Comparison of ENCODE assay signal across 29 mouse cellular contexts in the genomic region with DNA sequence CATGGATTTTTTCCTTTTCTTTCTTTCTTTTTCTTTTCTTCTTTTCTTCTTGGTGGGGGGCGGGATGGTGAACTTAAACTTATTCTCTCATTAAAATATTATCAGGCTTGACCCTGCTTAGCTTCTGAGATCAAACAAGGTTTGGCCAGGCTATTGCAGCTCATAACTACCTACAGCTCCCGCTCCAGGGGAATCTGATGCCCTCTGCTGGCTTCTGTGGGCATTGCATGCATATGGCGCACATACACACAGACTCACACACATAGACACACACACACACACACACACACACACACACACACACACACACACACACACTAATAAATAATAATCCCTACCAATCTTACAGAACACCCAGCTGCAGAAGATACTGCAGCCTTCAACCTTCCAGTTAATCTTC. TPM values are rescaled to one million over a fixed set of nuclear protein-coding genes. Genes with fewer than 3 reads are reported as not detected.
DNase-seq lines count a peak whose midpoint lies in the region; ATAC-seq and TF ChIP-seq lines count a peak whose summit lies in the region.
"Had no signal": no experiment of that assay in that cellular context is flagged by ENCODE, and none has a peak within 500 bp of the region (broad histone marks: within the 10 kb centered on the region; RNA-seq: fewer than 3 reads in every experiment).

No protein-coding gene starts in this region.

- TF ChIP-seq EP300 in liver, embryonic 14.5 days (IDR thresholded peaks at IDR 0.05; ENCODE audit: low read depth): no peak
- no peak for TF ChIP-seq EP300 in MEL (IDR thresholded peaks at IDR 0.05; ENCODE audit: low read depth in 1 of 2, low read length in 2 of 2)

- no peak for ATAC-seq in liver, embryonic 14.5 days (ENCODE audit: insufficient read depth)
- no peak for ATAC-seq in liver, embryonic 11.5 days (replicated peaks; ENCODE audit: low FRiP score)
- ATAC-seq in forebrain, embryonic 13.5 days: no peak
- ATAC-seq: forebrain, embryonic 14.5 days had no signal

- H3K27me3 ChIP-seq in heart, embryonic 10.5 days (ENCODE audit: insufficient read depth, poor library complexity, severe bottlenecking): peaks cover 4% of the 10 kb centered on the region; the same call in 1 of the 2 replicates
- H3K27me3 ChIP-seq in liver, embryonic 14.5 days (ENCODE audit: control insufficient read depth, insufficient read depth, low read length): no peaks in the 10 kb centered on the region
- no peaks in the 10 kb centered on the region; the same call in 1 of the 2 replicates for H3K27me3 ChIP-seq in liver, embryonic 11.5 days (replicated peaks; ENCODE audit: control insufficient read depth, insufficient read depth, low read length)
- no peaks in the 10 kb centered on the region for H3K27me3 ChIP-seq in MEL (ENCODE audit: control insufficient read depth in 1 of 2, insufficient read depth in 2 of 2, low read length in 2 of 2)
- no peaks in the 10 kb centered on the region for H3K27me3 ChIP-seq in forebrain, embryonic 13.5 days
- H3K27me3 ChIP-seq: embryonic facial prominence, embryonic 12.5 days; hindbrain, embryonic 12.5 days; kidney, embryonic 15.5 days had no signal

- no peaks in the 10 kb centered on the region for H3K36me3 ChIP-seq in heart, embryonic 10.5 days
- no peaks in the 10 kb centered on the region for H3K36me3 ChIP-seq in liver, embryonic 14.5 days (replicated peaks; ENCODE audit: control insufficient read depth, insufficient read depth, low read depth)
- no peaks in the 10 kb centered on the region for H3K36me3 ChIP-seq in liver, embryonic 11.5 days (ENCODE audit: control insufficient read depth, insufficient read depth, low read length)
- no peaks in the 10 kb centered on the region for H3K36me3 ChIP-seq in MEL (ENCODE audit: control insufficient read depth in 1 of 2, insufficient read depth in 2 of 2, low read length in 2 of 2)
- no peaks in the 10 kb centered on the region for H3K36me3 ChIP-seq in forebrain, embryonic 13.5 days (ENCODE audit: poor library complexity, severe bottlenecking)
- H3K36me3 ChIP-seq: embryonic facial prominence, embryonic 12.5 days; G1E; hindbrain, embryonic 12.5 days; kidney, embryonic 15.5 days; limb, embryonic 15.5 days had no signal

- TF ChIP-seq RAD21 in MEL (IDR thresholded peaks at IDR 0.05; ENCODE audit: low read depth, low read length): no peak

- H3K4me1 ChIP-seq in heart, embryonic 10.5 days: peaks cover 25% of the 10 kb centered on the region
- H3K4me1 ChIP-seq in liver, embryonic 14.5 days (replicated peaks; ENCODE audit: control insufficient read depth in 2 of 2, insufficient read depth in 2 of 2, low read length in 1 of 2): peaks cover 7 to 10% of the 10 kb centered on the region in 2 experiments; a peak in 3 of 4 replicates
- H3K4me1 ChIP-seq in liver, embryonic 11.5 days (replicated peaks; ENCODE audit: control insufficient read depth, insufficient read depth, low read length): peaks cover 18% of the 10 kb centered on the region
- no peaks in the 10 kb centered on the region for H3K4me1 ChIP-seq in MEL (ENCODE audit: control insufficient read depth in 1 of 2, insufficient read depth in 2 of 2, low read length in 2 of 2)
- no peaks in the 10 kb centered on the region for H3K4me1 ChIP-seq in forebrain, embryonic 13.5 days
- H3K4me1 ChIP-seq: embryonic facial prominence, embryonic 12.5 days had no signal

- H3K4me2 ChIP-seq in liver, embryonic 14.5 days (ENCODE audit: low read depth): no peak overlapping the region
- H3K4me2 ChIP-seq in liver, embryonic 11.5 days: no peak overlapping the region
- no peak overlapping the region for H3K4me2 ChIP-seq in forebrain, embryonic 13.5 days
- H3K4me2 ChIP-seq: embryonic facial prominence, embryonic 12.5 days; heart, embryonic 11.5 days; hindbrain, embryonic 12.5 days; kidney, embryonic 15.5 days; limb, embryonic 15.5 days had no signal

- H3K4me3 ChIP-seq in heart, embryonic 10.5 days: no peak overlapping the region
- H3K4me3 ChIP-seq in liver, embryonic 14.5 days (ENCODE audit: insufficient read depth in 1 of 2, low read depth in 2 of 2, low read length in 2 of 2): no peak overlapping the region
- no peak overlapping the region for H3K4me3 ChIP-seq in liver, embryonic 11.5 days (ENCODE audit: low read depth, low read length)
- H3K4me3 ChIP-seq in MEL (ENCODE audit: control insufficient read depth in 1 of 2, insufficient read depth in 1 of 2, low read depth in 2 of 2, low read length in 2 of 2): no peak overlapping the region
- H3K4me3 ChIP-seq in forebrain, embryonic 13.5 days: no peak overlapping the region
- H3K4me3 ChIP-seq: embryonic facial prominence, embryonic 12.5 days; erythroblast, embryonic 14.5 days; hindbrain, embryonic 12.5 days; kidney, embryonic 15.5 days; limb, embryonic 15.5 days had no signal

- no peaks in the 10 kb centered on the region for H3K79me2 ChIP-seq in MEL (ENCODE audit: control insufficient read depth, insufficient read depth, low read length, poor library complexity)

- TF ChIP-seq CTCF in liver, embryonic 14.5 days (IDR thresholded peaks at IDR 0.05; ENCODE audit: low read depth): peak; percentile 64
- TF ChIP-seq CTCF in MEL (IDR thresholded peaks at IDR 0.05 in 2 of 3, conservative IDR thresholded peaks at IDR 0.05 in 1 of 3; ENCODE audit: control insufficient read depth in 1 of 3, insufficient read depth in 1 of 3, low read depth in 2 of 3, low read length in 3 of 3, poor library complexity in 1 of 3, severe bottlenecking in 1 of 3): peak; percentile 15 to 61 (median 45); a peak in 5 of 6 replicates

- no peak overlapping the region for H3K9ac ChIP-seq in liver, embryonic 14.5 days (replicated peaks)
- H3K9ac ChIP-seq in liver, embryonic 11.5 days (ENCODE audit: low read depth, low read length): no peak overlapping the region
- H3K9ac ChIP-seq in MEL (ENCODE audit: control insufficient read depth, low read depth, low read length, poor library complexity, severe bottlenecking): no peak overlapping the region
- no peak overlapping the region for H3K9ac ChIP-seq in forebrain, embryonic 13.5 days
- H3K9ac ChIP-seq: embryonic facial prominence, embryonic 12.5 days; hindbrain, embryonic 12.5 days; kidney, embryonic 15.5 days; limb, embryonic 15.5 days had no signal

- 94% methylated on average over 3 of the region's 3 CpGs for WGBS in heart, embryonic 10.5 days
- WGBS in liver, embryonic 14.5 days (ENCODE audit: insufficient replicate concordance): 82% methylated on average over 3 of the region's 3 CpGs
- WGBS in liver, embryonic 11.5 days: 97% methylated on average over 3 of the region's 3 CpGs
- 93% methylated on average over 3 of the region's 3 CpGs for WGBS in forebrain, embryonic 13.5 days

- no peak overlapping the region for H3K27ac ChIP-seq in heart, embryonic 10.5 days
- H3K27ac ChIP-seq in liver, embryonic 14.5 days: no peak overlapping the region
- no peak overlapping the region for H3K27ac ChIP-seq in liver, embryonic 11.5 days (ENCODE audit: low read depth, low read length)
- H3K27ac ChIP-seq in MEL (ENCODE audit: control insufficient read depth, low read depth, low read length): no peak overlapping the region
- no peak overlapping the region for H3K27ac ChIP-seq in forebrain, embryonic 13.5 days
- H3K27ac ChIP-seq: embryonic facial prominence, embryonic 12.5 days; hindbrain, embryonic 12.5 days; kidney, embryonic 15.5 days; limb, embryonic 15.5 days had no signal

- no peaks in the 10 kb centered on the region for H3K9me3 ChIP-seq in heart, embryonic 10.5 days
- no peaks in the 10 kb centered on the region for H3K9me3 ChIP-seq in liver, embryonic 14.5 days (ENCODE audit: control insufficient read depth, low read length)
- no peaks in the 10 kb centered on the region for H3K9me3 ChIP-seq in liver, embryonic 11.5 days (ENCODE audit: control insufficient read depth, low read length)
- no peaks in the 10 kb centered on the region for H3K9me3 ChIP-seq in MEL (replicated peaks; ENCODE audit: insufficient read depth, low read length)
- H3K9me3 ChIP-seq in forebrain, embryonic 13.5 days (replicated peaks): no peaks in the 10 kb centered on the region
- H3K9me3 ChIP-seq: embryonic facial prominence, embryonic 12.5 days; limb, embryonic 15.5 days had no signal

- no peak for TF ChIP-seq POLR2A in MEL (IDR thresholded peaks at IDR 0.05; ENCODE audit: control insufficient read depth in 1 of 2, insufficient read depth in 1 of 2, low read depth in 1 of 2, low read length in 2 of 2, poor library complexity in 1 of 2)

- peak; percentile 58 for DNase-seq in heart, embryonic 10.5 days (ENCODE audit: low spot score)
- DNase-seq in heart, adult 11 months: no peak
- no peak for DNase-seq in liver, embryonic 14.5 days (ENCODE audit: low read depth in 3 of 3, low spot score in 3 of 3)
- DNase-seq in liver, embryonic 11.5 days (ENCODE audit: low spot score): no peak
- DNase-seq in B cell, adult 2 months: peak; percentile 16 to 17
- DNase-seq in MEL (ENCODE audit: low read depth, low spot score): no peak
- DNase-seq in right cerebral cortex, postnatal 10 days (ENCODE audit: low spot score in 2 of 2): no peak
- DNase-seq: cerebellum, adult 11 months; cerebellum, postnatal 10 days; gastrocnemius, postnatal 36 days; heart, postnatal 10 days; lung, postnatal 36 days; retina, postnatal 1 day; right cerebral cortex, postnatal 4 days; thymus, postnatal 36 days had no signal

TF ChIP-seq in MEL, 35 proteins besides CTCF, POLR2A, EP300 and RAD21:
- TF ChIP-seq TBP (IDR thresholded peaks at IDR 0.05; ENCODE audit: low read depth, low read length) (no peak), TCF12 (IDR thresholded peaks at IDR 0.05; ENCODE audit: low read depth, low read length) (no peak), ETS1 (IDR thresholded peaks at IDR 0.05; ENCODE audit: low read depth, low read length) (no peak)

RNA-seq across cellular contexts. Expression of a gene that starts 30.1 kb away (rescaled TPM):
- polyA plus RNA-seq in heart, embryonic 10.5 days (2016; fragmentation: Nextera tagmentation; extraction: Ambion mirVana): 0.31 and 0.79 TPM in 2 replicates
- 0.63 and 0.71 TPM in 2 replicates for polyA plus RNA-seq in liver, embryonic 14.5 days (2012; rRNA removed)
- 0.76 and 0.79 TPM in 2 replicates for polyA plus RNA-seq in liver, embryonic 14.5 days (2014; fragmentation: Nextera tagmentation; extraction: Ambion mirVana)
- polyA plus RNA-seq in liver, embryonic 11.5 days (2014; fragmentation: Nextera tagmentation; extraction: Ambion mirVana): 0.41 and 0.66 TPM in 2 replicates
- not detected in 2 replicates for total RNA-seq in MEL (2012; rRNA removed)
- not detected for polyA plus RNA-seq in MEL (2012; ENCODE audit: insufficient read depth in 1 of 2, insufficient read length in 2 of 2, low read depth in 1 of 2, low replicate concordance in 2 of 2, missing spikeins in 1 of 2)
- polyA plus RNA-seq in forebrain, embryonic 13.5 days (2015; fragmentation: Nextera tagmentation; extraction: Ambion mirVana): 0.04 TPM in 1 of 2 replicates, not detected in the other
- total RNA-seq: layer of hippocampus, adult 18-20 months; layer of hippocampus, postnatal 25 days; left cerebral cortex, postnatal 14 days; megakaryocyte-erythroid progenitor cell, adult 5-6 weeks; midbrain, postnatal 0 days had no signal
- polyA plus RNA-seq: erythroblast, embryonic 14.5 days; forebrain, embryonic 14.5 days; G1E; limb, embryonic 15.5 days; midbrain, postnatal 0 days had no signal

Comparison
In these comparisons a context has a peak if more than half of its experiments do, and no peak if none do; other contexts are left out.
1. DNase-seq: peak in heart, embryonic 10.5 days (single experiment) and B cell, adult 2 months (2 of 2); none in heart, adult 11 months (single experiment), liver, embryonic 14.5 days (0 of 3), liver, embryonic 11.5 days (single experiment), MEL (single experiment) and right cerebral cortex, postnatal 10 days (0 of 2).